Mouse (Mus musculus) myocyte (in vitro differentiated cells): ENCODE results near the gene Alkbh6. TPM values are rescaled to one million over a fixed set of nuclear protein-coding genes. Genes with fewer than 3 reads are reported as not detected.

Experiments used
- H3K27me3 ChIP-seq: one replicate; pipeline ENCODE4 v1.6.1; 2011; ENCODE audit not compliant: control insufficient read depth, insufficient read depth, insufficient read length
- H3K36me3 ChIP-seq: one replicate; pipeline ENCODE4 v1.6.1; 2011; ENCODE audit not compliant: control insufficient read depth, insufficient read depth
- H3K4me2 ChIP-seq: one replicate; pipeline ENCODE4 v1.6.1; 2011; ENCODE audit warnings: low read depth, control low read depth
- H3K4me3 ChIP-seq: one replicate; pipeline ENCODE4 v1.5.1; 2011; ENCODE audit warnings: mild to moderate bottlenecking, control low read depth, moderate library complexity
- H3K79me2 ChIP-seq: one replicate; pipeline ENCODE4 v1.6.1; 2011; ENCODE audit not compliant: control insufficient read depth, insufficient read depth
- H3ac ChIP-seq: one replicate; pipeline ENCODE4 v1.6.1; 2011; ENCODE audit not compliant: control insufficient read depth, insufficient read length
- CEBPB ChIP-seq: IDR thresholded peaks from 2 replicates; pipeline ENCODE4 v1.6.1; 2011; ENCODE audit warnings: mild to moderate bottlenecking, moderate library complexity; ENCODE audit not compliant: poor library complexity, insufficient read depth, severe bottlenecking
- E2F4 ChIP-seq: IDR thresholded peaks from one replicate; pipeline ENCODE4 v1.6.1; 2011; ENCODE audit warnings: mild to moderate bottlenecking, control low read depth, moderate library complexity; ENCODE audit not compliant: insufficient read depth
- MAX ChIP-seq: IDR thresholded peaks from one replicate; pipeline ENCODE4 v1.6.1; 2011; ENCODE audit warnings: low read depth, mild to moderate bottlenecking, control low read depth
- MYOD1 ChIP-seq, 3 experiments: IDR thresholded peaks; one replicate each; pipeline ENCODE4 v1.6.1; 2011; ENCODE audit warnings: control low read depth in 2 of 3, low read depth in 2 of 3, mild to moderate bottlenecking in 2 of 3, moderate library complexity in 1 of 3; ENCODE audit not compliant: insufficient read length in 2 of 3, control insufficient read depth in 1 of 3
- MYOG ChIP-seq, 3 experiments: IDR thresholded peaks; one replicate each; pipeline ENCODE4 v1.6.1; 2011; ENCODE audit warnings: control low read depth in 2 of 3, low read depth in 2 of 3, mild to moderate bottlenecking in 2 of 3; ENCODE audit not compliant: insufficient read length in 2 of 3, control insufficient read depth in 1 of 3, insufficient read depth in 1 of 3
- POLR2A ChIP-seq: IDR thresholded peaks from one replicate; pipeline ENCODE4 v1.6.1; 2011; ENCODE audit warnings: low read depth, mild to moderate bottlenecking, control low read depth, moderate library complexity; ENCODE audit not compliant: insufficient read length
- POLR2AphosphoS2 ChIP-seq: IDR thresholded peaks from one replicate; pipeline ENCODE4 v1.6.1; 2011; ENCODE audit warnings: low read depth, control low read depth; ENCODE audit not compliant: insufficient read length
- REST ChIP-seq: IDR thresholded peaks from one replicate; pipeline ENCODE4 v1.6.1; 2011; ENCODE audit warnings: mild to moderate bottlenecking, control low read depth, moderate library complexity; ENCODE audit not compliant: insufficient read depth, insufficient read length
- SRF ChIP-seq: IDR thresholded peaks from one replicate; pipeline ENCODE4 v1.6.1; 2011; ENCODE audit warnings: low read depth; ENCODE audit not compliant: control insufficient read depth, insufficient read length
- TCF12 ChIP-seq: IDR thresholded peaks from one replicate; pipeline ENCODE4 v1.6.1; 2011; ENCODE audit warnings: mild to moderate bottlenecking, control low read depth; ENCODE audit not compliant: poor library complexity, insufficient read depth, severe bottlenecking
- TCF3 ChIP-seq: IDR thresholded peaks from one replicate; pipeline ENCODE4 v1.6.1; 2011; ENCODE audit warnings: low read depth, control low read depth; ENCODE audit not compliant: insufficient read length
- USF1 ChIP-seq: IDR thresholded peaks from one replicate; pipeline ENCODE4 v1.6.1; 2011; ENCODE audit warnings: low read depth, mild to moderate bottlenecking, control low read depth, moderate library complexity
- polyA plus RNA-seq: library from polyadenylated mRNA; unstranded; fragments of >200 nt; fragmentation: generic; extraction: Trizol; gene quantifications from one replicate; pipeline ENCODE4 v1.2.1, GENCODE M21; 2012; ENCODE audit warnings: missing spikeins

Gene Alkbh6
- polyA plus RNA-seq, 1 experiment = 33.9 TPM

DNA sequence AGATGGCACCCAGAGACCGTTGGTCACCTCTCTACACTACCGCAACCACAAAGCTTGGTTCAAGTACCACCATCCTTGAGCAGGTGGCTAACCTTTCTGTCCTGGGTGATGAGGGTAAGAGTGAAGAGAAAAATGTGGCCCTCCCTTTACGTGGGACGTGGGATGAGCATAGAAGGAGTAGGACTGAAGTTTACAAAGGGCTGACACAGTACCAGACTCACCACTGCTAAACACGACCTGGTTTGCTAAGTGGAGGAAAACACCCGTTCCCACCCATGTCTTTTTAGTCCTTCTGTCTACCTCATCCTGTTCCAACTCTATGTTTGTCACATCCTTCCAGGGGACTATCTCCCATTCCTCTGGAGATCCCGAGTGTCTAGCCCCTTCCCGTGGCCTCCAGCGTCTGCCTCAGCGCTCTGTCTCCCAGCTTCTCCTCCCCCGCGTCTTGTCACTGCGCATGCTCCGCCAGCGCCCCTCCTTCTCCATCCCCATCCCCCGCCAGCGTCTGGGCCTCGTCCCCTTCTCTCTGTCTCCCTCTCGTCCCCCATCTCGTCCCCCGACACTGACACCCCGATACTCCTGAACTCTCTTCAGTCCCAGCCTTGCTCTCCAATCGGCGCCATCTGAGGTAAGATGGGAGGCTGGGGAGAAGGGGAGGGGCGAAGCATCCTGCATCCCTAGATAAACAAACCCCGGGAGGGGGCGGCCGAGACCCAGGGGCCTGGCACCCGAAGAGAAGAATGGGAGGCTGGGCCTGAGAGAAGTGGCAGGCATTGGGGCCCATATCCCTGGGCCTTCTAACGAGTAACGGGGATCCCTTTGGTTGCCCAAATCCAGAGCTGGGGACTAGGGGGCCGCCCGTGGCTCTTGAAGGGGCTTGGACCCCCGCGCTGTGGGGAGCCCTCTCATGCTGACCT, 17.0 kb upstream of the Alkbh6 start, which contains the start of gene Clip3:
TSS of gene Clip3 (plus strand) at position 514 of the 917 bp plus-strand sequence.
- no peaks in the 10 kb centered on the region for H3K36me3 ChIP-seq
- peak within 1 kb of the TSS; percentile 72 for H3K4me2 ChIP-seq
- H3K27me3 ChIP-seq = peaks cover 5% of the 10 kb centered on the region
- peak within 1 kb of the TSS; percentile 29 for H3K4me3 ChIP-seq
- H3ac ChIP-seq = no peak within 1 kb of the TSS
- H3K79me2 ChIP-seq = no peaks in the 10 kb centered on the region
- TF ChIP-seq POLR2A (peak; percentile 81), POLR2AphosphoS2 (peak; percentile 86), MAX (no peak), MYOG (IDR thresholded peaks at IDR 0.05; ENCODE audit: control insufficient read depth in 1 of 3, insufficient read depth in 1 of 3, insufficient read length in 2 of 3, low read depth in 2 of 3) (no peak)

GRCm38 (mm10) chr7:30293795-30294194, 14.7 kb upstream of the Alkbh6 start:
- Histone ChIP-seq H3K36me3 (no peaks in the 10 kb centered on the region), H3K79me2 (no peaks in the 10 kb centered on the region), H3K27me3 (peaks cover 4% of the 10 kb centered on the region), H3ac (no peak overlapping the region), H3K4me3 (no peak overlapping the region), H3K4me2 (no peak overlapping the region)
- TF ChIP-seq CEBPB (no peak), MYOG (IDR thresholded peaks at IDR 0.05; ENCODE audit: control insufficient read depth in 1 of 3, insufficient read depth in 1 of 3, insufficient read length in 2 of 3, low read depth in 2 of 3) (no peak), MAX (no peak), POLR2A (no peak), USF1 (no peak), MYOD1 (IDR thresholded peaks at IDR 0.05; ENCODE audit: control insufficient read depth in 1 of 3, insufficient read length in 2 of 3, low read depth in 2 of 3) (no peak), E2F4 (no peak), TCF3 (no peak), SRF (no peak), POLR2AphosphoS2 (no peak), REST (no peak), TCF12 (no peak)

- Histone ChIP-seq H3K27me3 (no peaks in the 10 kb centered on the region), H3K4me3 (no peak overlapping the region), H3K79me2 (no peaks in the 10 kb centered on the region), H3ac (no peak overlapping the region), H3K4me2 (no peak overlapping the region), H3K36me3 (no peaks in the 10 kb centered on the region)
- TF ChIP-seq E2F4 (no peak), TCF3 (no peak), MAX (no peak), CEBPB (no peak), TCF12 (no peak), REST (no peak), USF1 (no peak), POLR2A (no peak), MYOG (IDR thresholded peaks at IDR 0.05; ENCODE audit: control insufficient read depth in 1 of 3, insufficient read depth in 1 of 3, insufficient read length in 2 of 3, low read depth in 2 of 3) (no peak), POLR2AphosphoS2 (no peak), SRF (no peak), MYOD1 (IDR thresholded peaks at IDR 0.05; ENCODE audit: control insufficient read depth in 1 of 3, insufficient read length in 2 of 3, low read depth in 2 of 3) (no peak)
These were observed 14.2 kb upstream of the Alkbh6 start for GRCm38 (mm10) chr7:30294296-30294695.

DNA sequence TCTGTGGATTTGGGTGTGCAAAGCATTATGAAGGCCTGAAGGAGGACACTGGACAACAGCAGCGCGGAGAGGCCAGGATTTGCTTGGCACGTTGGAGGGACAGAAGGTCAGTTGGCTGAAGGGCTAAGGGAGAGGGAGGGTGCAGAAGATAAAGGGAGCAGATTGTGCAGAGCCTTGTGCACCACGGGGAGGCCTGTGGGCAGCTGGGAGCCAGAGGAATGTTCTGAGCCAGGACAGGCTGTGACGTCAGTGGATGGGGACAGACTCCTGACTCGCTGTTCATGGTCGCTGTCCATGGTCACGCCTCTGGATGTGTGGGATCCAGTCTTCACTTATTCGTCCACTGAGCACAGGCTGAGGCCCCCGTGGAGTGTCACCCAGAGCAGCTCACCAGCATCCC, 13.4 kb upstream of the Alkbh6 start:
- no peaks in the 10 kb centered on the region for H3K27me3 ChIP-seq
- H3K36me3 ChIP-seq = no peaks in the 10 kb centered on the region
- no peak overlapping the region for H3K4me2 ChIP-seq
- no peak overlapping the region for H3ac ChIP-seq
- TF ChIP-seq REST (peak; percentile 97), SRF (no peak), POLR2AphosphoS2 (no peak), MYOG (IDR thresholded peaks at IDR 0.05; ENCODE audit: control insufficient read depth in 1 of 3, insufficient read depth in 1 of 3, insufficient read length in 2 of 3, low read depth in 2 of 3) (peak in 1 of 3 experiments; percentile 13), MAX (no peak)
- no peaks in the 10 kb centered on the region for H3K79me2 ChIP-seq
- no peak overlapping the region for H3K4me3 ChIP-seq

DNA sequence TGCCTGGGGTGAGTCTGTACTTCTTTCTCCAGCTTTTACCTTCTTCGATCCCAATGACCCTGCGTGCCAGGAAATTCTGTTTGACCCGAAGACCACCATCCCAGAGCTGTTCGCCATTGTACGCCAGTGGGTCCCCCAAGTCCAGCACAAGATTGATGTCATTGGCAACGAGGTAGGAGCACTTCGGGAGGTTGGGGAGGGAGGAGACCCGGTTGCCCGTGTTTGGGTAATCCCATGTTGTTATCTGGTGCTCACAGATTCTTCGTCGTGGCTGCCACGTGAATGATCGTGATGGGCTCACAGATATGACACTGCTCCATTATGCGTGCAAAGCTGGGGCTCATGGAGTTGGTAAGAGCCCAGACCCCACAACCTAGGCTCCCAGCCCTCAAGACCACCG, 11.7 kb upstream of the Alkbh6 start:
- Histone ChIP-seq H3K4me2 (no peak overlapping the region), H3K4me3 (no peak overlapping the region), H3K79me2 (no peaks in the 10 kb centered on the region), H3K36me3 (no peaks in the 10 kb centered on the region), H3K27me3 (no peaks in the 10 kb centered on the region), H3ac (no peak overlapping the region)
- TF ChIP-seq CEBPB (no peak), MAX (no peak)
